Mouse (Mus musculus) CH12.LX (cell line): ENCODE measurements around the gene Sidt1.

ENCODE experiments used
- CHD2 ChIP-seq: IDR thresholded peaks from 2 replicates; pipeline ENCODE4 v1.6.1; 2011; ENCODE audit warnings: low read length, improper control_type of control experiment
- CTCF ChIP-seq, 2 experiments: IDR thresholded peaks in 1 of 2; conservative IDR thresholded peaks in 1 of 2; 2 replicates each; pipeline ENCODE4 v1.5.1; 2011 to 2012; ENCODE audit warnings: low read depth in 2 of 2, low read length in 2 of 2, improper control_type of control experiment in 1 of 2, inconsistent platforms in 1 of 2, mild to moderate bottlenecking in 1 of 2, moderate library complexity in 1 of 2
- EP300 ChIP-seq: IDR thresholded peaks from 2 replicates; pipeline ENCODE4 v1.6.1; 2011; ENCODE audit warnings: low read length, improper control_type of control experiment
- GABPA ChIP-seq: IDR thresholded peaks from 2 replicates; pipeline ENCODE4 v1.6.1; 2012; ENCODE audit warnings: low read depth, low read length, improper control_type of control experiment, inconsistent platforms; ENCODE audit not compliant: insufficient replicate concordance
- MAX ChIP-seq: IDR thresholded peaks from 2 replicates; pipeline ENCODE4 v1.6.1; 2011; ENCODE audit warnings: low read length, improper control_type of control experiment
- MYC ChIP-seq: IDR thresholded peaks from 2 replicates; pipeline ENCODE4 v1.6.1; 2011; ENCODE audit warnings: low read depth, mild to moderate bottlenecking, improper control_type of control experiment, low read length
- POLR2A ChIP-seq: IDR thresholded peaks from 2 replicates; pipeline ENCODE4 v1.6.1; 2011; ENCODE audit warnings: low read depth, mild to moderate bottlenecking, improper control_type of control experiment, low read length
- POLR2AphosphoS2 ChIP-seq: IDR thresholded peaks from 2 replicates; pipeline ENCODE4 v1.6.1; 2011; ENCODE audit warnings: low read depth, low read length, improper control_type of control experiment
- TBP ChIP-seq: conservative IDR thresholded peaks from 2 replicates; pipeline ENCODE4 v1.6.1; 2011; ENCODE audit warnings: low read depth, low read length, improper control_type of control experiment
- UBTF ChIP-seq: IDR thresholded peaks from 2 replicates; pipeline ENCODE4 v1.6.1; 2012; ENCODE audit warnings: low read depth, mild to moderate bottlenecking, inconsistent platforms, low read length, improper control_type of control experiment, moderate library complexity
- ZMIZ1 ChIP-seq: IDR thresholded peaks from 2 replicates; pipeline ENCODE4 v1.6.1; 2012; ENCODE audit warnings: low read depth, mild to moderate bottlenecking, inconsistent platforms, low read length, improper control_type of control experiment
- ZNF384 ChIP-seq: IDR thresholded peaks from 2 replicates; pipeline ENCODE4 v1.6.1; 2012; ENCODE audit warnings: low read depth, low read length, improper control_type of control experiment, inconsistent platforms

- TF ChIP-seq MYC = no peak
- no peak for TF ChIP-seq EP300
- no peak for TF ChIP-seq UBTF
- TF ChIP-seq POLR2AphosphoS2 = no peak
- no peak for TF ChIP-seq GABPA
- no peak for TF ChIP-seq POLR2A
- TF ChIP-seq CTCF (conservative IDR thresholded peaks at IDR 0.05 in 1 of 2, IDR thresholded peaks at IDR 0.05 in 1 of 2; ENCODE audit: low read depth in 2 of 2, low read length in 2 of 2) = no peak
- TF ChIP-seq TBP = no peak
- no peak for TF ChIP-seq CHD2
- TF ChIP-seq ZNF384 = no peak
- TF ChIP-seq ZMIZ1 = no peak
- TF ChIP-seq MAX = no peak
Measured at GRCm38 (mm10) chr16:44302126-44302892, 30.7 kb downstream of the Sidt1 start.
